Mouse (Mus musculus): ENCODE measurements around the gene Plch2. TPM values are rescaled to one million over a fixed set of nuclear protein-coding genes. Genes with fewer than 3 reads are reported as not detected.
A peak's percentile ranks its signal among the peaks of the same experiment; 100 is the strongest.

Plch2 gene
- polyA plus RNA-seq, 1 experiment from 2014 or later = 0.22 TPM

DNA sequence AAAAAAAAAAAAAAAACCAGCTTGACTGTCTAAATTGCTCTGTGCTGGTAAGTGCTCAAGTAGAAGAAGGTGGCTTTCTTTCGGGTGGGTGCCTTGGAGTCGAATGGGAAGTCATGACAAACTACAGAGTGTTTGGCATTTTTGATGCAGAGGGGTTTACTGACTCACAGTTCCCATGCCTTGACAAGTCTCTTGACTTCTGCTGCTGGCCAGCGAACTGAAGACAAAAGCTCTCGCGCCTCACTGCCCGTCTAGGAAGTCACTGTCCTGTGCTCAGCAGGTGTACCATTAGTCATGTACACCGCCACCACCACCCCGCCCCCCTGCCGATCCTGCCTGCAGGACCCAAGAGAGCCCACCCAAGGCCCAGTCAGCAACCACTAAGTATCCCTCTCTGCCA, 100.0 kb downstream of the Plch2 start:
- no peak for ATAC-seq (ENCODE audit: insufficient number of reproducible peaks, insufficient read depth, low FRiP score, low read depth)
- no peaks in the 10 kb centered on the region for H3K9me3 ChIP-seq (ENCODE audit: control insufficient read depth, low read length)
- H3K4me2 ChIP-seq (ENCODE audit: low read length) = no peak overlapping the region
- no peak overlapping the region for H3K9ac ChIP-seq (ENCODE audit: low read length)
- 39% methylated on average over 9 of the region's 9 CpGs for WGBS
- H3K4me3 ChIP-seq (ENCODE audit: control insufficient read depth in 1 of 2, insufficient read depth in 1 of 2, low read depth in 1 of 2, low read length in 2 of 2) = no peak overlapping the region
- H3K36me3 ChIP-seq (ENCODE audit: control insufficient read depth, insufficient read depth, low read length) = no peaks in the 10 kb centered on the region
- H3K27ac ChIP-seq (replicated peaks in 1 of 2; ENCODE audit: control insufficient read depth in 1 of 2, insufficient read depth in 1 of 2, low read depth in 2 of 2, low read length in 2 of 2) = no peak overlapping the region
- peaks cover 8 to 22% of the 10 kb centered on the region in 2 experiments for H3K4me1 ChIP-seq (ENCODE audit: control insufficient read depth in 2 of 2, insufficient read depth in 2 of 2, low read length in 2 of 2)
- peaks cover 94% of the 10 kb centered on the region for H3K27me3 ChIP-seq (ENCODE audit: control insufficient read depth, insufficient read depth, low read length)

DNA sequence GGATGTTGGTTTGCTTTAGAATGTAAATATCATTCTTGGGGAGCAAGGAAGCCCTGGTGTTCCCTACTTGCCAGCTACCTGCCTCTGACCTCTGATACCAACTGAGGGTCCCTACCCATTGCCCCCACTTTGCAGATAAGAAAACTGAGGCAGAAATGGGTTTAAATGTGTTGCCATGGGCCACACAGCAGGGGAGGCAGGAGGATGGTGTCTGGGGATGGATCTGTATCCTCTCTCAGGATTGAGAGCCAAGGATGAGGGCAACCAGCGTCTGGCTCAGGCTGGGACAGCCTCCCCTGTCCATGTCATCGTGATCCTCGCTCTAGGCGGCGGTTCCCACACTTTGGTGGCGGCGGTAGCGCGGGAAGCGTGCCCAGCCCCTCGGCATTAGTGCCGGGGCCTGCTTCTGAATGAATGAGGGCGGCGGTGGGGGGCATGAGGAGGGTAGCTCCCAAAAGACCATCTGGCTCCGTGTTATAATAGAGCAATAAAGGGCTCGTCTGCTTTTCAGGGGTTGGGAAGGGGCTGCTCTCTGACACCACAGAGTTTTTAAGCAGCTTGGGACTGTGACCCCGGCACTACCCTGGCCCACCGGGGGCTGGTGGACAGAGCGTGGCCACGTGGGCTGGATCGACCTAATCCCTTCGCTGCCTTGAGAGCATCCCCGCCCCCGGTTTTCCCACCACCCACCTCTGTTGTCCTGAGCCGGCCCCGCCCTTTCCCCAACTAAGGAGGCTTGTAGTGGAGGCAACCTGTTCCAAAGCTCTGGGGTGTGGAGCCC, 103.9 kb downstream of the Plch2 start:
- Histone ChIP-seq H3K9ac (ENCODE audit: low read length) (no peak overlapping the region), H3K27me3 (ENCODE audit: control insufficient read depth, insufficient read depth, low read length) (peaks cover 88% of the 10 kb centered on the region), H3K4me1 (ENCODE audit: control insufficient read depth in 2 of 2, insufficient read depth in 2 of 2, low read length in 2 of 2) (no peaks in the 10 kb centered on the region), H3K9me3 (ENCODE audit: control insufficient read depth, low read length) (no peaks in the 10 kb centered on the region), H3K4me3 (ENCODE audit: control insufficient read depth in 1 of 2, insufficient read depth in 1 of 2, low read depth in 1 of 2, low read length in 2 of 2) (no peak overlapping the region), H3K36me3 (ENCODE audit: control insufficient read depth, insufficient read depth, low read length) (no peaks in the 10 kb centered on the region), H3K4me2 (ENCODE audit: low read length) (no peak overlapping the region), H3K27ac (replicated peaks in 1 of 2; ENCODE audit: control insufficient read depth in 1 of 2, insufficient read depth in 1 of 2, low read depth in 2 of 2, low read length in 2 of 2) (no peak overlapping the region)
- WGBS = 6% methylated on average over 25 of the region's 26 CpGs
- no peak for ATAC-seq (ENCODE audit: insufficient number of reproducible peaks, insufficient read depth, low FRiP score, low read depth)

DNA sequence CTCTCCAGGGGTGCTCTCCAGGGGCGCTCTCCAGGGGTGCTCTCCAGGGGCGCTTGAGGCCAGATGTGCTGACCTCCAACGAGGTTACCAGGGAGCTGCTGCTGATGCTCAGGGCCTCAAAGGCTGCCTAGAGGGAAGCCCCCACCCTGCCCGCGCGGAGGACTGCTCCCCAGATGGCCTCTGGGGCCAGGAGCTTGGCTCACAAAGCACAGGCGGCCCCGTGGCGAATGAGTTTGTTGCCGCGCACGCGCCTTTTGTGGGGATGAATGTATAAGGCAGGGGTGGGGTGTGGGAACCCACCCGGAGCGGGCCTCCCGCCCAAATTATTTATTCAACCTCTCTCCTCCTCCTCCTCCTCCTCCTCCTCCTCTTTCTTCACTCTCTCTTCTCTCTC, 107.0 kb downstream of the Plch2 start:
- Histone ChIP-seq H3K36me3 (ENCODE audit: control insufficient read depth, insufficient read depth, low read length) (no peaks in the 10 kb centered on the region), H3K27me3 (ENCODE audit: control insufficient read depth, insufficient read depth, low read length) (peaks cover 63% of the 10 kb centered on the region), H3K4me1 (ENCODE audit: control insufficient read depth in 2 of 2, insufficient read depth in 2 of 2, low read length in 2 of 2) (peaks cover 3 to 5% of the 10 kb centered on the region in 2 experiments; a peak in 1 of 4 replicates), H3K4me2 (ENCODE audit: low read length) (no peak overlapping the region), H3K4me3 (ENCODE audit: control insufficient read depth in 1 of 2, insufficient read depth in 1 of 2, low read depth in 1 of 2, low read length in 2 of 2) (no peak overlapping the region), H3K9ac (ENCODE audit: low read length) (no peak overlapping the region), H3K9me3 (ENCODE audit: control insufficient read depth, low read length) (no peaks in the 10 kb centered on the region), H3K27ac (replicated peaks in 1 of 2; ENCODE audit: control insufficient read depth in 1 of 2, insufficient read depth in 1 of 2, low read depth in 2 of 2, low read length in 2 of 2) (no peak overlapping the region)
- 22% methylated on average over 16 of the region's 16 CpGs for WGBS
- no peak for ATAC-seq (ENCODE audit: insufficient number of reproducible peaks, insufficient read depth, low FRiP score, low read depth)

DNA sequence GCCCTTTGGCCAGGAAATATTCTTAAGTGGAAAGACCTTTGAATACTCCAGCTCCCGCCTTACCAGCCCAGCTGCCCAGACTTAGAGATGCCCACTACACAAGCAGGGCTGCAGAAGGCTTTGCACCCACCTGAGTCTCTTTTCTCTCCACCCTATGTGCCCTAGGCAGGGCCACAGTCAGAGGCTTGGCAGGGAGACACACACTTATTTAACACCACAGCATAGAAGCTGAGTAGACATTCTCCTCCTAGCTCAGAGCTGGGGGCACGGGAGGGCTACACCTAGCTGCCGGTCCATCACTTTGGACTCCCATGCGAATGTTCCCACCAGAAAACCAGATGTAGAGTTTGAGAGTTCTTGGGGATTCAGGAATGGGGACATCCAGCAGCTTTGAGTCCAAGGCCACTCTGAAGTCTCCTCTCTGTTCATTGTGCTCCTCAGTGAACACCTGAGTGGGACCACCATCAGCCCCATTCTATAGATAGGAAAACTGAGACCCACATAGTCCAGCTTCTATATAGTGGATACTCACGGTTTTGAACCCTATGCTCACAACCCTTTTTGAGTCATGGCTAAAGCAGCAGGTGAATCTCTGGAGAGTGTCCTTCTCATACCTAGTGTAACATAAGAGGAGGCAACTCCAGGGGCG, 107.5 kb downstream of the Plch2 start:
- no peaks in the 10 kb centered on the region for H3K9me3 ChIP-seq (ENCODE audit: control insufficient read depth, low read length)
- WGBS = 62% methylated on average over 6 of the region's 6 CpGs
- no peak for ATAC-seq (ENCODE audit: insufficient number of reproducible peaks, insufficient read depth, low FRiP score, low read depth)
- no peak overlapping the region for H3K4me2 ChIP-seq (ENCODE audit: low read length)
- peaks cover 58% of the 10 kb centered on the region for H3K27me3 ChIP-seq (ENCODE audit: control insufficient read depth, insufficient read depth, low read length)
- no peaks in the 10 kb centered on the region for H3K36me3 ChIP-seq (ENCODE audit: control insufficient read depth, insufficient read depth, low read length)
- no peak overlapping the region for H3K4me3 ChIP-seq (ENCODE audit: control insufficient read depth in 1 of 2, insufficient read depth in 1 of 2, low read depth in 1 of 2, low read length in 2 of 2)
- H3K27ac ChIP-seq (replicated peaks in 1 of 2; ENCODE audit: control insufficient read depth in 1 of 2, insufficient read depth in 1 of 2, low read depth in 2 of 2, low read length in 2 of 2) = no peak overlapping the region
- peaks cover 3 to 5% of the 10 kb centered on the region in 2 experiments; a peak in 1 of 4 replicates for H3K4me1 ChIP-seq (ENCODE audit: control insufficient read depth in 2 of 2, insufficient read depth in 2 of 2, low read length in 2 of 2)
- H3K9ac ChIP-seq (ENCODE audit: low read length) = no peak overlapping the region

DNA sequence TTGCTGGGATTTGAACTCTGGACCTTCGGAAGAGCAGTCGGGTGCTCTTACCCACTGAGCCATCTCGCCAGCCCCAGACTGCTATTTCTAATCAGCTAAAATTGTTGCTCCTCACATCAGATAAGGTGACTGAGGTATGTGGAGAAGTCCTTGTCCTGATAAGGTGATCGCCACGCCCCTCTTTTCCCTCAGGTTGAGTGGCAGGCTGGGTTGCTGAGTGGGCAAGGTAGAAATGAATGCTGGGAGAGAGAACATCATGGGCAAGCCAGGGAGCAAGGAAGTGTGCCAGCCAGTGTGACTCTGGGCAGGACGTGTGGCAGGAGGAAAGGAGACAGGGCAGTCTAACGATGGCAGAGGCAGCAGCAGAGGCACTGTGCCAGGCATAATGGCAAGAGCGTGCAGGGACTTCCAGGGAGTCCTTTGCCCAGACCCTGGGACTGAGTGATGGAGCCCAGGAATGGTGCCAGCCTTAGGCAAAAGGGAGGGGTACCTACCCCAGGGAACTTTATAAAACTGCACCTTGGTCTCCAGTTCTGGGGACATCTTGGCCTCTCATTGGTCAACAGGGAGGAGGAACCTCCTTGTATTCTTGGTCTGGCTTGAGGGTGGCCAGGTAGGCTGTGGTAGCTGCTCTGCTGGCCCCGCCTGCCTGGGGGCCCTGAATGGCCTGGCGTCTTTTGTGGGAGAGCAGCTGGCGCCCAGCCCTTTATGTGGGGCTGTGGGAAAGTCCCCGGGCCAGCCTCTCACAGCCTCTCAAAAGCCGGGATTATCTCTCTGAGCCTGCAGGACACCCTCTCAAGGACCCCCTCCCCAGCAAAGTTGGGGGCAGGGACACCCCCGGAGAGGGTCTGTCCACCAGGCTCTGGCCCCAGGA, 108.3 kb downstream of the Plch2 start:
- no peaks in the 10 kb centered on the region for H3K9me3 ChIP-seq (ENCODE audit: control insufficient read depth, low read length)
- H3K36me3 ChIP-seq (ENCODE audit: control insufficient read depth, insufficient read depth, low read length) = no peaks in the 10 kb centered on the region
- 50% methylated on average over 14 of the region's 14 CpGs for WGBS
- peaks cover 50% of the 10 kb centered on the region for H3K27me3 ChIP-seq (ENCODE audit: control insufficient read depth, insufficient read depth, low read length)
- H3K9ac ChIP-seq (ENCODE audit: low read length) = no peak overlapping the region
- no peak overlapping the region for H3K4me2 ChIP-seq (ENCODE audit: low read length)
- no peak for ATAC-seq (ENCODE audit: insufficient number of reproducible peaks, insufficient read depth, low FRiP score, low read depth)
- peaks cover 3 to 5% of the 10 kb centered on the region in 2 experiments; a peak in 1 of 4 replicates for H3K4me1 ChIP-seq (ENCODE audit: control insufficient read depth in 2 of 2, insufficient read depth in 2 of 2, low read length in 2 of 2)
- H3K4me3 ChIP-seq (ENCODE audit: control insufficient read depth in 1 of 2, insufficient read depth in 1 of 2, low read depth in 1 of 2, low read length in 2 of 2) = no peak overlapping the region
- H3K27ac ChIP-seq (replicated peaks in 1 of 2; ENCODE audit: control insufficient read depth in 1 of 2, insufficient read depth in 1 of 2, low read depth in 2 of 2, low read length in 2 of 2) = no peak overlapping the region

DNA sequence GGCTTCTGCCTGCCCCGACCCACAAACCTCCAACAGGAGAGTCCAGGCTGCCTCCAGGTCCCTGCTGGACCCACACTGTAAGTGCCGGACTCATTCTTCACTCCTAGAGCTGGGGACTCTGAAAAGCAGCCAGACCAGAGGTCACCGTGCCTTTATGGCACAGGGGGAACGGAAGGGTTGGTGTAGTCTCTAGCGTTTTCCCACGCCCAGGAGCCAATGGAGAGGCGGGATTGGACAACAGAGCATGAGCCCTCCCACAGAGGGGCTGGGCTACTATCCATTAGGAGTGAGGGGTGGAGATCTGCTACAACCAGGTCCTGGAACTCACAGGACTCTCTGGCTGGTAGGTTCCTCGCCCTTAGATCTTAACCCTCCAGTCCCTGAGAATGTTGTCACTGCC, 110.3 kb downstream of the Plch2 start:
- 0 out of 4 replicates have a peak overlapping the region, but pooled peaks of 1 of the 2 experiments have one; percentile 14 for H3K27ac ChIP-seq (replicated peaks in 1 of 2; ENCODE audit: control insufficient read depth in 1 of 2, insufficient read depth in 1 of 2, low read depth in 2 of 2, low read length in 2 of 2)
- no peaks in the 10 kb centered on the region for H3K36me3 ChIP-seq (ENCODE audit: control insufficient read depth, insufficient read depth, low read length)
- peak overlapping the region; percentile 52 for H3K4me2 ChIP-seq (ENCODE audit: low read length)
- H3K4me1 ChIP-seq (ENCODE audit: control insufficient read depth in 2 of 2, insufficient read depth in 2 of 2, low read length in 2 of 2) = peaks cover 3 to 5% of the 10 kb centered on the region in 2 experiments; a peak in 1 of 4 replicates
- peak; percentile 86 for ATAC-seq (ENCODE audit: insufficient number of reproducible peaks, insufficient read depth, low FRiP score, low read depth)
- no peaks in the 10 kb centered on the region for H3K9me3 ChIP-seq (ENCODE audit: control insufficient read depth, low read length)
- H3K9ac ChIP-seq (ENCODE audit: low read length) = peak overlapping the region; percentile 27
- H3K4me3 ChIP-seq (ENCODE audit: control insufficient read depth in 1 of 2, insufficient read depth in 1 of 2, low read depth in 1 of 2, low read length in 2 of 2) = peak overlapping the region; percentile 15 to 30; a peak in 2 of 4 replicates
- peaks cover 30% of the 10 kb centered on the region for H3K27me3 ChIP-seq (ENCODE audit: control insufficient read depth, insufficient read depth, low read length)
- WGBS = 1% methylated on average over 8 of the region's 8 CpGs

DNA sequence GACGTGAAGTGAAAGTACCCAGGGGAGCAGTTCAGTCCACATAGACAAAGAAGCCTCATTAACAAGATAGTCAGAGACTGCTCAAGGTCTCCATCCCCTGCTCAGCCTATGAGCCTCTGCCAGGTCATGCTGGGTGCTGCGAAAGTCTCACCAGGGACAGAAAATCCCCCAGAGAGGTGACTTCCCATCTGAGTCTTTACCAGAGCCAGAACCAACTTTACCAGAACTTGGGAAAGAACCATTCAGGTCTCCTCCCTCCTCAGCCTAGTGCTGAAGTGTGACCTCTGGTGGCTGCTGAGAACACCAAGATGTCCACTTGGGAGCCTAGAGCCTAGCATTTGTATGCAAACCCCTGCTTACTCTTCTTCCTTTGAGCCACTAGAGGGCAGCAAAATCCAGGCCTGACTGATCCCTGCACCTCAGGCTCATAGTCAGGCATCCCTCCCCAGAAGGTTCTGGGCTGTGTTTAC, 112.4 kb downstream of the Plch2 start:
- H3K4me3 ChIP-seq (ENCODE audit: control insufficient read depth in 1 of 2, insufficient read depth in 1 of 2, low read depth in 1 of 2, low read length in 2 of 2) = no peak overlapping the region
- peaks cover 3 to 5% of the 10 kb centered on the region in 2 experiments; a peak in 1 of 4 replicates for H3K4me1 ChIP-seq (ENCODE audit: control insufficient read depth in 2 of 2, insufficient read depth in 2 of 2, low read length in 2 of 2)
- H3K9me3 ChIP-seq (ENCODE audit: control insufficient read depth, low read length) = no peaks in the 10 kb centered on the region
- 23% methylated on average over 2 of the region's 2 CpGs for WGBS
- no peak overlapping the region for H3K27ac ChIP-seq (replicated peaks in 1 of 2; ENCODE audit: control insufficient read depth in 1 of 2, insufficient read depth in 1 of 2, low read depth in 2 of 2, low read length in 2 of 2)
- H3K4me2 ChIP-seq (ENCODE audit: low read length) = no peak overlapping the region
- H3K9ac ChIP-seq (ENCODE audit: low read length) = no peak overlapping the region
- no peaks in the 10 kb centered on the region for H3K36me3 ChIP-seq (ENCODE audit: control insufficient read depth, insufficient read depth, low read length)
- peak; percentile 51 for ATAC-seq (ENCODE audit: insufficient number of reproducible peaks, insufficient read depth, low FRiP score, low read depth)
- H3K27me3 ChIP-seq (ENCODE audit: control insufficient read depth, insufficient read depth, low read length) = peaks cover 12% of the 10 kb centered on the region

Measured in heart, embryonic 14.5 days (tissue).